Mouse (Mus musculus) MEL (cell line): ENCODE results near the gene Dnajb14. TPM values are rescaled to one million over a fixed set of nuclear protein-coding genes. Genes with fewer than 3 reads are reported as not detected.
A peak's percentile ranks its signal among the peaks of the same experiment; 100 is the strongest.

ENCODE experiments used
- DNase-seq: peaks from one replicate; pipeline ENCODE4 v3.0.0; 2011; ENCODE audit warnings: low read depth, low spot score
- H3K27ac ChIP-seq: 2 replicates; pipeline ENCODE4 v1.5.1; 2012; ENCODE audit warnings: low read depth, mild to moderate bottlenecking, control low read depth, low read length, moderate library complexity; ENCODE audit not compliant: control insufficient read depth
- H3K27me3 ChIP-seq, 2 experiments: fragments of 150-350 bp in 1 of 2; sonication (generic) in 1 of 2; 2 replicates each; pipeline ENCODE4 v1.6.1; 2012; ENCODE audit warnings: low read length in 2 of 2, mild to moderate bottlenecking in 2 of 2, improper control_type of control experiment in 1 of 2, moderate library complexity in 1 of 2; ENCODE audit not compliant: insufficient read depth in 2 of 2, control insufficient read depth in 1 of 2
- H3K36me3 ChIP-seq, 2 experiments: 2 replicates each; pipeline ENCODE4 v1.6.1; 2012 to 2014; ENCODE audit warnings: low read length in 2 of 2, improper control_type of control experiment in 1 of 2, inconsistent platforms in 1 of 2, mild to moderate bottlenecking in 1 of 2; ENCODE audit not compliant: insufficient read depth in 2 of 2, control insufficient read depth in 1 of 2
- H3K4me1 ChIP-seq, 2 experiments: fragments of 150-350 bp in 1 of 2; sonication (generic) in 1 of 2; 2 replicates each; pipeline ENCODE4 v1.6.1; 2012; ENCODE audit warnings: low read length in 2 of 2, improper control_type of control experiment in 1 of 2, mild to moderate bottlenecking in 1 of 2; ENCODE audit not compliant: insufficient read depth in 2 of 2, control insufficient read depth in 1 of 2
- H3K4me3 ChIP-seq, 2 experiments: fragments of 150-350 bp in 1 of 2; sonication (generic) in 1 of 2; 2 replicates each; pipeline ENCODE4 v1.5.1; 2012; ENCODE audit warnings: low read depth in 2 of 2, low read length in 2 of 2, mild to moderate bottlenecking in 2 of 2, moderate library complexity in 2 of 2, control low read depth in 1 of 2, improper control_type of control experiment in 1 of 2; ENCODE audit not compliant: control insufficient read depth in 1 of 2, insufficient read depth in 1 of 2
- H3K79me2 ChIP-seq: 2 replicates; pipeline ENCODE4 v1.6.1; 2012; ENCODE audit warnings: mild to moderate bottlenecking, low read length, moderate library complexity; ENCODE audit not compliant: control insufficient read depth, poor library complexity, insufficient read depth
- H3K9ac ChIP-seq: 2 replicates; pipeline ENCODE4 v1.6.1; 2012; ENCODE audit warnings: low read depth, mild to moderate bottlenecking, control low read depth, low read length, moderate library complexity; ENCODE audit not compliant: control insufficient read depth, poor library complexity, severe bottlenecking
- H3K9me3 ChIP-seq: fragments of 150-350 bp; sonication (generic); replicated peaks from 2 replicates; pipeline ENCODE4 v1.6.1; 2012; ENCODE audit warnings: mild to moderate bottlenecking, low read length, improper control_type of control experiment, moderate library complexity; ENCODE audit not compliant: insufficient read depth
- BHLHE40 ChIP-seq: IDR thresholded peaks from 2 replicates; pipeline ENCODE4 v1.6.1; 2012; ENCODE audit warnings: low read depth, mild to moderate bottlenecking, inconsistent platforms, low read length, improper control_type of control experiment, borderline replicate concordance
- CHD1 ChIP-seq: IDR thresholded peaks from 2 replicates; pipeline ENCODE4 v1.6.1; 2012; ENCODE audit warnings: low read depth, mild to moderate bottlenecking, inconsistent platforms, low read length, improper control_type of control experiment
- CHD2 ChIP-seq: IDR thresholded peaks from 2 replicates; pipeline ENCODE4 v1.6.1; 2011; ENCODE audit warnings: low read length, improper control_type of control experiment
- E2F4 ChIP-seq: IDR thresholded peaks from 2 replicates; pipeline ENCODE4 v1.6.1; 2011; ENCODE audit warnings: low read depth, low read length, improper control_type of control experiment, borderline replicate concordance
- ELF1 ChIP-seq: IDR thresholded peaks from 2 replicates; pipeline ENCODE4 v1.6.1; 2014; ENCODE audit warnings: low read depth, mild to moderate bottlenecking, inconsistent platforms, low read length, improper control_type of control experiment, moderate library complexity
- EP300 ChIP-seq, 2 experiments: IDR thresholded peaks; 2 replicates each; pipeline ENCODE4 v1.6.1; 2011; ENCODE audit warnings: improper control_type of control experiment in 2 of 2, low read length in 2 of 2, low read depth in 1 of 2, mild to moderate bottlenecking in 1 of 2
- ETS1 ChIP-seq: IDR thresholded peaks from 2 replicates; pipeline ENCODE4 v1.6.1; 2012; ENCODE audit warnings: low read depth, mild to moderate bottlenecking, inconsistent platforms, low read length, improper control_type of control experiment, moderate library complexity
- GABPA ChIP-seq: IDR thresholded peaks from 2 replicates; pipeline ENCODE4 v1.6.1; 2012; ENCODE audit warnings: low read depth, mild to moderate bottlenecking, inconsistent platforms, low read length, improper control_type of control experiment, moderate library complexity
- GATA1 ChIP-seq: IDR thresholded peaks from 2 replicates; pipeline ENCODE4 v1.6.1; 2011; ENCODE audit warnings: low read depth, low read length, improper control_type of control experiment
- HCFC1 ChIP-seq: IDR thresholded peaks from 2 replicates; pipeline ENCODE4 v1.6.1; 2012; ENCODE audit warnings: low read depth, mild to moderate bottlenecking, inconsistent platforms, low read length, improper control_type of control experiment, moderate library complexity
- JUND ChIP-seq: IDR thresholded peaks from 2 replicates; pipeline ENCODE4 v1.6.1; 2011; ENCODE audit warnings: low read depth, mild to moderate bottlenecking, improper control_type of control experiment, low read length
- KAT2A ChIP-seq: conservative IDR thresholded peaks from 2 replicates; pipeline ENCODE4 v1.6.1; 2012; ENCODE audit warnings: low read depth, low read length, improper control_type of control experiment, inconsistent platforms
- MAFK ChIP-seq: IDR thresholded peaks from 2 replicates; pipeline ENCODE4 v1.6.1; 2011; ENCODE audit warnings: low read depth, mild to moderate bottlenecking, low read length, improper control_type of control experiment, borderline replicate concordance
- MAX ChIP-seq: IDR thresholded peaks from 2 replicates; pipeline ENCODE4 v1.6.1; 2011; ENCODE audit warnings: low read length, improper control_type of control experiment
- MAZ ChIP-seq: IDR thresholded peaks from 2 replicates; pipeline ENCODE4 v1.6.1; 2012; ENCODE audit warnings: low read depth, mild to moderate bottlenecking, inconsistent platforms, low read length, improper control_type of control experiment
- MEF2A ChIP-seq: IDR thresholded peaks from 2 replicates; pipeline ENCODE4 v1.6.1; 2014; ENCODE audit warnings: low read depth, mild to moderate bottlenecking, inconsistent platforms, low read length, improper control_type of control experiment; ENCODE audit not compliant: poor library complexity, insufficient replicate concordance, severe bottlenecking; ENCODE audit errors: extremely low read depth
- MXI1 ChIP-seq: IDR thresholded peaks from 2 replicates; pipeline ENCODE4 v1.6.1; 2011; ENCODE audit warnings: mild to moderate bottlenecking, low read depth, low read length, improper control_type of control experiment
- MYB ChIP-seq: IDR thresholded peaks from 2 replicates; pipeline ENCODE4 v1.6.1; 2011; ENCODE audit warnings: mild to moderate bottlenecking, low read depth, low read length, improper control_type of control experiment
- MYC ChIP-seq: IDR thresholded peaks from 2 replicates; pipeline ENCODE4 v1.6.1; 2011; ENCODE audit warnings: low read depth, mild to moderate bottlenecking, low read length, improper control_type of control experiment, moderate library complexity
- NELFE ChIP-seq: IDR thresholded peaks from 2 replicates; pipeline ENCODE4 v1.6.1; 2011; ENCODE audit warnings: low read depth, low read length, improper control_type of control experiment
- NRF1 ChIP-seq: IDR thresholded peaks from 2 replicates; pipeline ENCODE4 v1.6.1; 2014; ENCODE audit warnings: low read depth, mild to moderate bottlenecking, inconsistent platforms, low read length, improper control_type of control experiment, moderate library complexity; ENCODE audit not compliant: poor library complexity, insufficient read depth, severe bottlenecking
- POLR2A ChIP-seq, 2 experiments: IDR thresholded peaks; 2 replicates each; pipeline ENCODE4 v1.6.1; 2011 to 2012; ENCODE audit warnings: low read length in 2 of 2, mild to moderate bottlenecking in 2 of 2, control low read depth in 1 of 2, improper control_type of control experiment in 1 of 2, low read depth in 1 of 2, moderate library complexity in 1 of 2; ENCODE audit not compliant: control insufficient read depth in 1 of 2, insufficient read depth in 1 of 2, poor library complexity in 1 of 2
- POLR2AphosphoS5 ChIP-seq: IDR thresholded peaks from 2 replicates; pipeline ENCODE4 v1.6.1; 2012; ENCODE audit warnings: low read depth, borderline replicate concordance, mild to moderate bottlenecking, inconsistent platforms, low read length, moderate library complexity, mixed read lengths
- RCOR1 ChIP-seq: IDR thresholded peaks from 2 replicates; pipeline ENCODE4 v1.6.1; 2012; ENCODE audit warnings: low read depth, mild to moderate bottlenecking, inconsistent platforms, low read length, improper control_type of control experiment
- SIN3A ChIP-seq: IDR thresholded peaks from 2 replicates; pipeline ENCODE4 v1.6.1; 2012; ENCODE audit warnings: low read length, improper control_type of control experiment, inconsistent platforms
- SMC3 ChIP-seq: IDR thresholded peaks from 2 replicates; pipeline ENCODE4 v1.6.1; 2011; ENCODE audit warnings: low read depth, low read length, improper control_type of control experiment
- TAL1 ChIP-seq: IDR thresholded peaks from 2 replicates; pipeline ENCODE4 v1.6.1; 2012; ENCODE audit warnings: mild to moderate bottlenecking, inconsistent platforms, low read length, moderate library complexity, mixed read lengths
- TBP ChIP-seq: IDR thresholded peaks from 2 replicates; pipeline ENCODE4 v1.8.0; 2011; ENCODE audit warnings: low read depth, low read length, improper control_type of control experiment
- TCF12 ChIP-seq: IDR thresholded peaks from 2 replicates; pipeline ENCODE4 v1.6.1; 2014; ENCODE audit warnings: low read depth, mild to moderate bottlenecking, inconsistent platforms, low read length, improper control_type of control experiment, moderate library complexity
- UBTF ChIP-seq: IDR thresholded peaks from 2 replicates; pipeline ENCODE4 v1.6.1; 2012; ENCODE audit warnings: low read depth, mild to moderate bottlenecking, inconsistent platforms, low read length, improper control_type of control experiment, moderate library complexity, borderline replicate concordance; ENCODE audit not compliant: insufficient read depth
- USF1 ChIP-seq: IDR thresholded peaks from 2 replicates; pipeline ENCODE4 v1.6.1; 2014; ENCODE audit warnings: low read depth, mild to moderate bottlenecking, inconsistent platforms, low read length, improper control_type of control experiment, moderate library complexity
- USF2 ChIP-seq, 2 experiments: IDR thresholded peaks; 2 replicates each; pipeline ENCODE4 v1.6.1; 2011 to 2012; ENCODE audit warnings: improper control_type of control experiment in 2 of 2, low read length in 2 of 2, borderline replicate concordance in 1 of 2, inconsistent platforms in 1 of 2, low read depth in 1 of 2, mild to moderate bottlenecking in 1 of 2; ENCODE audit not compliant: insufficient read depth in 1 of 2
- ZC3H11A ChIP-seq: IDR thresholded peaks from 2 replicates; pipeline ENCODE4 v1.6.1; 2012; ENCODE audit warnings: low read depth, mild to moderate bottlenecking, inconsistent platforms, low read length, improper control_type of control experiment
- ZKSCAN1 ChIP-seq: IDR thresholded peaks from 2 replicates; pipeline ENCODE4 v1.6.1; 2012; ENCODE audit warnings: low read depth, mild to moderate bottlenecking, inconsistent platforms, low read length, improper control_type of control experiment, moderate library complexity
- ZMIZ1 ChIP-seq: IDR thresholded peaks from 2 replicates; pipeline ENCODE4 v1.6.1; 2012; ENCODE audit warnings: low read depth, mild to moderate bottlenecking, inconsistent platforms, low read length, improper control_type of control experiment, moderate library complexity
- ZNF384 ChIP-seq: IDR thresholded peaks from 2 replicates; pipeline ENCODE4 v1.6.1; 2012; ENCODE audit warnings: low read depth, mild to moderate bottlenecking, inconsistent platforms, low read length, improper control_type of control experiment
- polyA plus RNA-seq, 2 experiments: library from polyadenylated mRNA; stranded (reverse) in 1 of 2; unstranded in 1 of 2; fragments of >175 nt in 1 of 2; fragments of >200 nt in 1 of 2; gene quantifications; 2 replicates each; pipeline versions ENCODE4 v1.2.1 to v1.2.4; 2012; ENCODE audit warnings: low replicate concordance in 2 of 2, low read depth in 1 of 2; ENCODE audit not compliant: insufficient read length in 2 of 2, insufficient read depth in 1 of 2, missing spikeins in 1 of 2
- total RNA-seq: library from RNA; depleted of rRNA; stranded (reverse); fragments of 300-350 nt; gene quantifications from 2 replicates; pipeline ENCODE4 v1.2.3, GENCODE M21; 2012

Dnajb14 gene
- total and polyA plus RNA-seq, 3 experiments = 4.2 to 6.1 TPM; not detected in 1

DNA sequence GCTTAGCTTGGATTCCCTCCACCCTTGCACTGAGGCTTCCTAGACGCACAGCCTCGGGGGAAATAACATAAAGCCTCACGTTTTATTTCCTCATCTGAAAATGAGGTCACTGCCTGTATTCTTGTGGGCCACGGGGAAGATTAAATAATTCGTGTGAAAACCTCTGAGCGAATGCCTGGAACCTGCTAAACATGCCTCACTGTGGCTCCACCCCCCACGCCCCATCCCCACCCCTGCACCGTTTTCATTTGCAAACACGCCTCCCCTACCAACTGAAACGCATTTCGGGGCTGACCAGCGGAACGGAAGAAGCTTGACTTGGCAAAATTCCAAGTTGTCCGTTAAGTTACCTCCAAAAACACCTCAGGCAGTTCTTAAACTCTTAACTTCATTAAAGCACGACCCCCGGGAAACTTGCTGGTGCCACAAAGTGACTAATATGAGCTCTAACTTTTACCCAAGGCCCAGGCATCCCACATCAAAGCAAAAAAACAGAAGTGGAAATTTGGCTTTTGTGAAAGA lies 88.1 kb downstream of the Dnajb14 start:
- no peaks in the 10 kb centered on the region for H3K9me3 ChIP-seq
- H3K4me3 ChIP-seq = peak overlapping the region; percentile 12 to 15; a peak in 2 of 4 replicates
- H3K4me1 ChIP-seq = peaks cover 44 to 72% of the 10 kb centered on the region in 2 experiments
- peaks cover 2 to 76% of the 10 kb centered on the region in 2 experiments; a peak in 3 of 4 replicates for H3K36me3 ChIP-seq
- DNase-seq = peak; percentile 92
- H3K9ac ChIP-seq = peak overlapping the region; percentile 58
- peak overlapping the region; percentile 95 for H3K27ac ChIP-seq
- H3K27me3 ChIP-seq = no peaks in the 10 kb centered on the region
- peaks cover 4% of the 10 kb centered on the region for H3K79me2 ChIP-seq
- TF ChIP-seq MYB (peak; percentile 80), JUND (peak; percentile 56; the same call in 1 of the 2 replicates), KAT2A (no peak), ZC3H11A (no peak), POLR2AphosphoS5 (no peak), EP300 (IDR thresholded peaks at IDR 0.05; ENCODE audit: low read depth in 1 of 2, low read length in 2 of 2) (peak in 1 of 2 experiments; percentile 63; a peak in 2 of 4 replicates), ETS1 (peak; percentile 91), NRF1 (no peak), CHD2 (no peak), ZKSCAN1 (no peak), USF2 (IDR thresholded peaks at IDR 0.05; ENCODE audit: borderline replicate concordance in 1 of 2, insufficient read depth in 1 of 2, low read depth in 1 of 2, low read length in 2 of 2) (no peak), BHLHE40 (peak; percentile 85), ELF1 (0 out of 2 replicates have a peak, but pooled peaks have one; percentile 34), ZMIZ1 (no peak; the same call in 1 of the 2 replicates), TAL1 (no peak), GABPA (no peak), USF1 (no peak), TBP (peak; percentile 81), RCOR1 (no peak), MAZ (peak; percentile 68; the same call in 1 of the 2 replicates), POLR2A (IDR thresholded peaks at IDR 0.05; ENCODE audit: control insufficient read depth in 1 of 2, insufficient read depth in 1 of 2, low read depth in 1 of 2, low read length in 2 of 2, poor library complexity in 1 of 2) (peak in 1 of 2 experiments; percentile 55; a peak in 1 of 4 replicates), GATA1 (no peak), TCF12 (peak; percentile 62), SIN3A (peak; percentile 61; the same call in 1 of the 2 replicates), NELFE (peak; percentile 43; the same call in 1 of the 2 replicates), MAX (no peak), ZNF384 (peak; percentile 63), MYC (no peak), UBTF (no peak), SMC3 (no peak), MEF2A (no peak), CHD1 (no peak; the same call in 1 of the 2 replicates), MAFK (no peak), MXI1 (peak; percentile 2; the same call in 1 of the 2 replicates), HCFC1 (peak; percentile 44; the same call in 1 of the 2 replicates), E2F4 (no peak)
